Mouse (Mus musculus): Measurements from ENCODE around the gene Slc6a6. TPM values are rescaled to one million over a fixed set of nuclear protein-coding genes. Genes with fewer than 3 reads are reported as not detected.
A peak's percentile ranks its signal among the peaks of the same experiment; 100 is the strongest.

Gene Slc6a6
- total RNA-seq (2014; fragmentation: Nextera tagmentation) = 42.8 and 42.9 TPM in 2 replicates
- total RNA-seq (2017) = 18.9 and 30.2 TPM in 2 replicates

- ATAC-seq (replicated peaks; ENCODE audit: poor library complexity, severe bottlenecking) = peak; percentile 46
These were observed at the start of gene Slc6a6 for GRCm38 (mm10) chr6:91683602-91684473. Slc6a6 (plus strand) TSS chr6:91684053.

- no peak for ATAC-seq (replicated peaks; ENCODE audit: poor library complexity, severe bottlenecking)
These were observed 49.4 kb upstream of the Slc6a6 start for GRCm38 (mm10) chr6:91634417-91634816.

- no peak for ATAC-seq (replicated peaks; ENCODE audit: poor library complexity, severe bottlenecking)
These were observed 49.0 kb upstream of the Slc6a6 start for GRCm38 (mm10) chr6:91634876-91635275.

GRCm38 (mm10) chr6:91638204-91638995 is 45.5 kb upstream of the Slc6a6 start:
- ATAC-seq (replicated peaks; ENCODE audit: poor library complexity, severe bottlenecking) = no peak

- ATAC-seq (replicated peaks; ENCODE audit: poor library complexity, severe bottlenecking) = no peak
These were observed 40.8 kb upstream of the Slc6a6 start for GRCm38 (mm10) chr6:91643011-91643410.

GRCm38 (mm10) chr6:91643416-91643921 is 40.4 kb upstream of the Slc6a6 start:
- no peak for ATAC-seq (replicated peaks; ENCODE audit: poor library complexity, severe bottlenecking)

- ATAC-seq (replicated peaks; ENCODE audit: poor library complexity, severe bottlenecking) = no peak
These were observed 37.8 kb upstream of the Slc6a6 start for GRCm38 (mm10) chr6:91646019-91646418.

GRCm38 (mm10) chr6:91646822-91647221 is 37.0 kb upstream of the Slc6a6 start:
- ATAC-seq (replicated peaks; ENCODE audit: poor library complexity, severe bottlenecking) = no peak

GRCm38 (mm10) chr6:91647385-91647791 is 36.5 kb upstream of the Slc6a6 start:
- no peak for ATAC-seq (replicated peaks; ENCODE audit: poor library complexity, severe bottlenecking)

GRCm38 (mm10) chr6:91650255-91650654 is 33.6 kb upstream of the Slc6a6 start:
- ATAC-seq (replicated peaks; ENCODE audit: poor library complexity, severe bottlenecking) = no peak

GRCm38 (mm10) chr6:91652296-91652695 is 31.6 kb upstream of the Slc6a6 start:
- no peak for ATAC-seq (replicated peaks; ENCODE audit: poor library complexity, severe bottlenecking)

- no peak for ATAC-seq (replicated peaks; ENCODE audit: poor library complexity, severe bottlenecking)
These were observed 28.6 kb upstream of the Slc6a6 start for GRCm38 (mm10) chr6:91655244-91655643.

GRCm38 (mm10) chr6:91655874-91656433 is 27.9 kb upstream of the Slc6a6 start:
- no peak for ATAC-seq (replicated peaks; ENCODE audit: poor library complexity, severe bottlenecking)

GRCm38 (mm10) chr6:91658288-91658687 is 25.6 kb upstream of the Slc6a6 start:
- ATAC-seq (replicated peaks; ENCODE audit: poor library complexity, severe bottlenecking) = no peak

- ATAC-seq (replicated peaks; ENCODE audit: poor library complexity, severe bottlenecking) = peak; percentile 43; the same call in 1 of the 2 replicates
These were observed 23.9 kb upstream of the Slc6a6 start for GRCm38 (mm10) chr6:91659841-91660509.

- ATAC-seq (replicated peaks; ENCODE audit: poor library complexity, severe bottlenecking) = no peak
These were observed 21.6 kb upstream of the Slc6a6 start for GRCm38 (mm10) chr6:91662301-91662700.

- ATAC-seq (replicated peaks; ENCODE audit: poor library complexity, severe bottlenecking) = no peak
These were observed 20.2 kb upstream of the Slc6a6 start for GRCm38 (mm10) chr6:91663616-91664015.

GRCm38 (mm10) chr6:91665267-91665666 is 18.6 kb upstream of the Slc6a6 start:
- ATAC-seq (replicated peaks; ENCODE audit: poor library complexity, severe bottlenecking) = no peak

- ATAC-seq (replicated peaks; ENCODE audit: poor library complexity, severe bottlenecking) = no peak
These were observed 17.7 kb upstream of the Slc6a6 start for GRCm38 (mm10) chr6:91665990-91666700.
